Mouse (Mus musculus) bone marrow, adult 2 months (tissue): Measurements from ENCODE around the gene 4930544D05Rik. TPM values are rescaled to one million over a fixed set of nuclear protein-coding genes. Genes with fewer than 3 reads are reported as not detected.
A peak's percentile ranks its signal among the peaks of the same experiment; 100 is the strongest.

Source experiments
- H3K27ac ChIP-seq: fragments of 200-500 bp; 2 replicates; pipeline ENCODE4 v1.5.1; 2012; ENCODE audit warnings: low read depth, mild to moderate bottlenecking, control low read depth, inconsistent platforms, low read length; ENCODE audit not compliant: control insufficient read depth, poor library complexity, insufficient read depth
- H3K4me1 ChIP-seq: fragments of 200-500 bp; 2 replicates; pipeline ENCODE4 v1.6.1; 2011; ENCODE audit warnings: low read length; ENCODE audit not compliant: control insufficient read depth, insufficient read depth
- H3K4me3 ChIP-seq: fragments of 200-500 bp; replicated peaks from 2 replicates; pipeline ENCODE3; 2011; ENCODE audit warnings: mild to moderate bottlenecking, low read depth, low read length, control low read depth; ENCODE audit not compliant: control insufficient read depth
- CTCF ChIP-seq: fragments of 200-500 bp; IDR thresholded peaks from 2 replicates; pipeline ENCODE4 v1.5.1; 2011; ENCODE audit warnings: low read length, control low read depth; ENCODE audit not compliant: control insufficient read depth, insufficient read depth
- POLR2A ChIP-seq: fragments of 200-500 bp; IDR thresholded peaks from 2 replicates; pipeline ENCODE4 v1.6.1; 2011; ENCODE audit warnings: low read depth, mild to moderate bottlenecking, control low read depth, low read length, borderline replicate concordance; ENCODE audit not compliant: control insufficient read depth
- WGBS: fragments of 180-500 bp; shearing (Covaris S2); methylation state at CpG from one replicate; pipeline ENCODE4 v1.1.7; 2018; 5-methylcytosine and 5-hydroxymethylcytosine counted together
- polyA plus RNA-seq: library from polyadenylated mRNA; stranded (reverse); fragments of >200 nt; gene quantifications from 2 replicates; pipeline ENCODE4 v1.2.4, GENCODE M21; 2011; ENCODE audit warnings: low replicate concordance; ENCODE audit not compliant: missing spikeins, insufficient read depth, insufficient read length

The 4930544D05Rik gene
- polyA plus RNA-seq, 1 experiment = not detected

GRCm38 (mm10) chr11:70623053-70623742 is 7.5 kb downstream of the 4930544D05Rik start:
- 82% methylated on average over 10 of the region's 10 CpGs for WGBS
- Histone ChIP-seq H3K4me1 (no peaks in the 10 kb centered on the region; the same call in 1 of the 2 replicates), H3K4me3 (no peak overlapping the region), H3K27ac (no peak overlapping the region)
- TF ChIP-seq POLR2A (no peak), CTCF (peak; percentile 21; the same call in 1 of the 2 replicates)

- TF ChIP-seq CTCF = peak; percentile 70
- TF ChIP-seq POLR2A = no peak
- 29% methylated on average over 4 of the region's 4 CpGs for WGBS
- H3K4me3 ChIP-seq = no peak overlapping the region
Observed at GRCm38 (mm10) chr11:70625473-70625872, 9.8 kb downstream of the 4930544D05Rik start.

GRCm38 (mm10) chr11:70626877-70627276 is 11.2 kb downstream of the 4930544D05Rik start:
- Histone ChIP-seq H3K4me1 (no peaks in the 10 kb centered on the region; the same call in 1 of the 2 replicates), H3K27ac (no peak overlapping the region), H3K4me3 (no peak overlapping the region)
- 69% methylated on average over 4 of the region's 4 CpGs for WGBS
- TF ChIP-seq CTCF = no peak
- TF ChIP-seq POLR2A = no peak

More at GRCm38 (mm10) chr11:70625473-70625872, 9.8 kb downstream of the 4930544D05Rik start:
- Histone ChIP-seq H3K27ac (no peak overlapping the region), H3K4me1 (no peaks in the 10 kb centered on the region; the same call in 1 of the 2 replicates)

GRCm38 (mm10) chr11:70628431-70628830 is 12.8 kb downstream of the 4930544D05Rik start:
- WGBS = 61% methylated on average over 2 of the region's 2 CpGs
- Histone ChIP-seq H3K27ac (no peak overlapping the region), H3K4me1 (no peaks in the 10 kb centered on the region), H3K4me3 (no peak overlapping the region)
- TF ChIP-seq CTCF (no peak), POLR2A (no peak)

GRCm38 (mm10) chr11:70629557-70629956 is 13.9 kb downstream of the 4930544D05Rik start:
- Histone ChIP-seq H3K27ac (no peak overlapping the region), H3K4me1 (no peaks in the 10 kb centered on the region), H3K4me3 (no peak overlapping the region)
- TF ChIP-seq CTCF = peak; percentile 42
- TF ChIP-seq POLR2A = no peak
- WGBS = 46% methylated on average over 5 of the region's 5 CpGs

GRCm38 (mm10) chr11:70630129-70630528 is 14.5 kb downstream of the 4930544D05Rik start:
- Histone ChIP-seq H3K4me3 (no peak overlapping the region), H3K27ac (no peak overlapping the region), H3K4me1 (no peaks in the 10 kb centered on the region)
- WGBS = 40% methylated on average over 7 of the region's 7 CpGs
- TF ChIP-seq POLR2A = no peak
- TF ChIP-seq CTCF = no peak

- no peak overlapping the region for H3K4me3 ChIP-seq
- no peak overlapping the region for H3K27ac ChIP-seq
- H3K4me1 ChIP-seq = peaks cover 2% of the 10 kb centered on the region; the same call in 1 of the 2 replicates
- 78% methylated on average over 4 of the region's 4 CpGs for WGBS
- TF ChIP-seq CTCF (no peak), POLR2A (no peak)
Observed at GRCm38 (mm10) chr11:70635601-70636000, 20.0 kb downstream of the 4930544D05Rik start.

GRCm38 (mm10) chr11:70637764-70638163 is 22.1 kb downstream of the 4930544D05Rik start:
- no peak for TF ChIP-seq CTCF
- Histone ChIP-seq H3K27ac (no peak overlapping the region), H3K4me3 (no peak overlapping the region), H3K4me1 (peaks cover 2% of the 10 kb centered on the region; the same call in 1 of the 2 replicates)
- 89% methylated on average over 1 of the region's 1 CpGs for WGBS
